Mouse (Mus musculus) midbrain, embryonic 10.5 days (tissue): ENCODE measurements at regions not wholly inside any gene's neighbourhood (a gene's known extent, or its start where the extent isn't known, plus 50 kb on each side); places are given as distances from the start of the nearest gene placed in this dataset.
A peak's percentile ranks its signal among the peaks of the same experiment; 100 is the strongest.

Source experiments
- DNase-seq: peaks from one replicate; pipeline ENCODE4 v3.0.0-alpha.2; 2017; ENCODE audit warnings: low spot score
- H3K27ac ChIP-seq: fragments of 300-500 bp; sonication (generic); replicated peaks from 2 replicates; pipeline ENCODE4 v1.5.1; 2016; ENCODE audit warnings: mild to moderate bottlenecking
- H3K27me3 ChIP-seq: fragments of 300-500 bp; sonication (generic); 2 replicates; pipeline ENCODE4 v1.6.1; 2016; ENCODE audit warnings: low read depth, mild to moderate bottlenecking; ENCODE audit not compliant: poor library complexity, severe bottlenecking
- H3K36me3 ChIP-seq: fragments of 300-500 bp; sonication (generic); 2 replicates; pipeline ENCODE4 v1.6.1; 2016; ENCODE audit warnings: mild to moderate bottlenecking, moderate library complexity
- H3K4me1 ChIP-seq: fragments of 300-500 bp; sonication (generic); 2 replicates; pipeline ENCODE4 v1.6.1; 2016
- H3K4me3 ChIP-seq: fragments of 300-500 bp; sonication (generic); 2 replicates; pipeline ENCODE4 v1.5.1; 2016; ENCODE audit warnings: mild to moderate bottlenecking, moderate library complexity
- H3K9me3 ChIP-seq: fragments of 300-500 bp; sonication (generic); replicated peaks from 2 replicates; pipeline ENCODE4 v1.6.1; 2016; ENCODE audit warnings: mild to moderate bottlenecking
- WGBS: fragments of 180-500 bp; shearing (Covaris S2); methylation state at CpG from one replicate; pipeline ENCODE4 v1.1.7; 2016; 5-methylcytosine and 5-hydroxymethylcytosine counted together

GRCm38 (mm10) chr10:21672171-21672570 is 79.2 kb downstream of the 1700020N01Rik start:
- no peak overlapping the region for H3K27ac ChIP-seq
- no peaks in the 10 kb centered on the region for H3K4me1 ChIP-seq
- no peaks in the 10 kb centered on the region for H3K36me3 ChIP-seq
- H3K9me3 ChIP-seq = no peaks in the 10 kb centered on the region
- no peak overlapping the region for H3K4me3 ChIP-seq
- 88% methylated on average over 4 of the region's 4 CpGs for WGBS
- DNase-seq = no peak
- H3K27me3 ChIP-seq = no peaks in the 10 kb centered on the region

- no peaks in the 10 kb centered on the region for H3K4me1 ChIP-seq
- no peaks in the 10 kb centered on the region for H3K9me3 ChIP-seq
- no peaks in the 10 kb centered on the region for H3K27me3 ChIP-seq
- H3K36me3 ChIP-seq = no peaks in the 10 kb centered on the region
- H3K4me3 ChIP-seq = no peak overlapping the region
- H3K27ac ChIP-seq = no peak overlapping the region
- WGBS = 77% methylated on average over 5 of the region's 5 CpGs
- DNase-seq = no peak
These were observed 79.7 kb downstream of the 1700020N01Rik start for GRCm38 (mm10) chr10:21672666-21673065.

GRCm38 (mm10) chr10:21673831-21674230 is 80.9 kb downstream of the 1700020N01Rik start:
- H3K4me3 ChIP-seq = no peak overlapping the region
- no peaks in the 10 kb centered on the region for H3K36me3 ChIP-seq
- no peaks in the 10 kb centered on the region for H3K27me3 ChIP-seq
- H3K4me1 ChIP-seq = no peaks in the 10 kb centered on the region; the same call in 1 of the 2 replicates
- H3K27ac ChIP-seq = no peak overlapping the region
- WGBS = 89% methylated on average over 1 of the region's 1 CpGs
- H3K9me3 ChIP-seq = no peaks in the 10 kb centered on the region
- no peak for DNase-seq

- 95% methylated on average over 14 of the region's 14 CpGs for WGBS
- Histone ChIP-seq H3K36me3 (no peaks in the 10 kb centered on the region), H3K4me3 (no peak overlapping the region), H3K27ac (no peak overlapping the region), H3K9me3 (no peaks in the 10 kb centered on the region), H3K27me3 (no peaks in the 10 kb centered on the region), H3K4me1 (peaks cover 14% of the 10 kb centered on the region)
- no peak for DNase-seq
These were observed 82.8 kb downstream of the 1700020N01Rik start for GRCm38 (mm10) chr10:21675786-21676185.

- H3K4me1 ChIP-seq = peaks cover 19% of the 10 kb centered on the region
- DNase-seq = no peak
- H3K36me3 ChIP-seq = no peaks in the 10 kb centered on the region
- H3K4me3 ChIP-seq = no peak overlapping the region
- WGBS = 95% methylated on average over 9 of the region's 9 CpGs
- no peak overlapping the region for H3K27ac ChIP-seq
- H3K27me3 ChIP-seq = no peaks in the 10 kb centered on the region
- H3K9me3 ChIP-seq = no peaks in the 10 kb centered on the region
These were observed 85.0 kb downstream of the 1700020N01Rik start for GRCm38 (mm10) chr10:21677911-21678310.

- 89% methylated on average over 6 of the region's 6 CpGs for WGBS
- no peak for DNase-seq
These were observed 85.4 kb downstream of the 1700020N01Rik start for GRCm38 (mm10) chr10:21678372-21678771.

GRCm38 (mm10) chr10:21678811-21679451 is 86.0 kb downstream of the 1700020N01Rik start:
- no peaks in the 10 kb centered on the region for H3K36me3 ChIP-seq
- no peak for DNase-seq
- H3K4me1 ChIP-seq = peaks cover 19% of the 10 kb centered on the region
- 74% methylated on average over 10 of the region's 10 CpGs for WGBS
- H3K27ac ChIP-seq = peak overlapping the region; percentile 28; the same call in 1 of the 2 replicates
- no peaks in the 10 kb centered on the region for H3K27me3 ChIP-seq
- H3K4me3 ChIP-seq = no peak overlapping the region
- H3K9me3 ChIP-seq = no peaks in the 10 kb centered on the region

More at GRCm38 (mm10) chr10:21678372-21678771, 85.4 kb downstream of the 1700020N01Rik start:
- no peaks in the 10 kb centered on the region for H3K27me3 ChIP-seq
- no peak overlapping the region for H3K4me3 ChIP-seq
- H3K9me3 ChIP-seq = no peaks in the 10 kb centered on the region
- no peak overlapping the region for H3K27ac ChIP-seq
- no peaks in the 10 kb centered on the region for H3K36me3 ChIP-seq
- peaks cover 19% of the 10 kb centered on the region for H3K4me1 ChIP-seq

- H3K27me3 ChIP-seq = no peaks in the 10 kb centered on the region
- H3K4me3 ChIP-seq = no peak overlapping the region
- peak overlapping the region; percentile 64 for H3K27ac ChIP-seq
- peak; percentile 28 for DNase-seq
- no peaks in the 10 kb centered on the region for H3K36me3 ChIP-seq
- H3K4me1 ChIP-seq = peaks cover 34% of the 10 kb centered on the region
- WGBS = 35% methylated on average over 4 of the region's 4 CpGs
- no peaks in the 10 kb centered on the region for H3K9me3 ChIP-seq
These were observed 87.8 kb downstream of the 1700020N01Rik start for GRCm38 (mm10) chr10:21680789-21681188.

- 73% methylated on average over 9 of the region's 9 CpGs for WGBS
- Histone ChIP-seq H3K27me3 (no peaks in the 10 kb centered on the region), H3K4me1 (peaks cover 35% of the 10 kb centered on the region), H3K4me3 (no peak overlapping the region), H3K9me3 (no peaks in the 10 kb centered on the region), H3K36me3 (no peaks in the 10 kb centered on the region), H3K27ac (0 out of 2 replicates have a peak overlapping the region, but pooled peaks have one; percentile 6)
- DNase-seq = no peak
These were observed 91.5 kb downstream of the 1700020N01Rik start for GRCm38 (mm10) chr10:21684286-21685013.

GRCm38 (mm10) chr10:21685122-21685798 is 92.3 kb downstream of the 1700020N01Rik start:
- H3K27ac ChIP-seq = no peak overlapping the region
- DNase-seq = no peak
- peaks cover 31% of the 10 kb centered on the region for H3K4me1 ChIP-seq
- H3K9me3 ChIP-seq = no peaks in the 10 kb centered on the region
- H3K27me3 ChIP-seq = no peaks in the 10 kb centered on the region
- no peak overlapping the region for H3K4me3 ChIP-seq
- 48% methylated on average over 9 of the region's 9 CpGs for WGBS
- no peaks in the 10 kb centered on the region for H3K36me3 ChIP-seq

- Histone ChIP-seq H3K4me1 (peaks cover 23% of the 10 kb centered on the region), H3K9me3 (no peaks in the 10 kb centered on the region), H3K36me3 (no peaks in the 10 kb centered on the region), H3K4me3 (no peak overlapping the region), H3K27me3 (no peaks in the 10 kb centered on the region), H3K27ac (no peak overlapping the region)
- no peak for DNase-seq
- WGBS = 81% methylated on average over 9 of the region's 9 CpGs
These were observed 93.1 kb downstream of the 1700020N01Rik start for GRCm38 (mm10) chr10:21686060-21686459.

GRCm38 (mm10) chr10:21687484-21687883 is 94.5 kb downstream of the 1700020N01Rik start:
- H3K4me1 ChIP-seq = peaks cover 21% of the 10 kb centered on the region
- H3K27ac ChIP-seq = no peak overlapping the region
- H3K36me3 ChIP-seq = no peaks in the 10 kb centered on the region
- DNase-seq = no peak
- H3K9me3 ChIP-seq = no peaks in the 10 kb centered on the region
- H3K27me3 ChIP-seq = no peaks in the 10 kb centered on the region
- H3K4me3 ChIP-seq = no peak overlapping the region
- 89% methylated on average over 7 of the region's 7 CpGs for WGBS

- H3K4me3 ChIP-seq = no peak overlapping the region
- no peaks in the 10 kb centered on the region for H3K27me3 ChIP-seq
- H3K36me3 ChIP-seq = no peaks in the 10 kb centered on the region
- peaks cover 21% of the 10 kb centered on the region for H3K4me1 ChIP-seq
- DNase-seq = no peak
- 83% methylated on average over 7 of the region's 7 CpGs for WGBS
- H3K27ac ChIP-seq = no peak overlapping the region
- no peaks in the 10 kb centered on the region for H3K9me3 ChIP-seq
These were observed 95.6 kb downstream of the 1700020N01Rik start for GRCm38 (mm10) chr10:21688513-21688912.
